Mouse (Mus musculus) liver, embryonic 14.5 days (tissue): Measurements from ENCODE around the gene Borcs5.

Experiments used
- CTCF ChIP-seq: IDR thresholded peaks from 2 replicates; pipeline ENCODE4 v1.5.1; 2016; ENCODE audit warnings: antibody characterized with exemption, low read depth, control low read depth
- EP300 ChIP-seq: IDR thresholded peaks from 2 replicates; pipeline ENCODE4 v1.6.1; 2016; ENCODE audit warnings: antibody characterized with exemption, low read depth

- TF ChIP-seq CTCF, result no peak
- TF ChIP-seq EP300, result no peak
Measured at GRCm38 (mm10) chr6:134597651-134598229, 41.6 kb upstream of the Borcs5 start.
